In genomic region chr5:113164873-113165441, GRCm38 (mm10) we compare ENCODE assay signal across 8 mouse cellular contexts. TPM values are rescaled to one million over a fixed set of nuclear protein-coding genes. Genes with fewer than 3 reads are reported as not detected.
DNase-seq lines count a peak whose midpoint lies in the region; ATAC-seq and TF ChIP-seq lines count a peak whose summit lies in the region.

No protein-coding gene starts in this region.

- H3K27me3 ChIP-seq in C2C12 (ENCODE audit: control insufficient read depth, insufficient read depth, insufficient read length) = no peaks in the 10 kb centered on the region

- intact Hi-C loops in heart, postnatal 14 days (cut with DNase I) = no loop called here

- ATAC-seq in inflammation-experienced regulatory T-cells, adult 6 months = no peak

- peaks cover 17% of the 10 kb centered on the region for H3K79me2 ChIP-seq in C2C12 (ENCODE audit: control insufficient read depth, insufficient read depth)

- H3K36me3 ChIP-seq in C2C12 (ENCODE audit: control insufficient read depth, insufficient read depth) = no peaks in the 10 kb centered on the region

- DNase-seq in adrenal gland, adult 8-10 months = peak; percentile 91
- DNase-seq in fibroblast of lung, adult 2 months (ENCODE audit: low read depth) = peak; percentile 74
- DNase-seq in heart, postnatal 14 days = peak; percentile 42 to 68
- DNase-seq in large intestine, adult 2 months (ENCODE audit: low read depth, low spot score) = peak; percentile 80
- DNase-seq in lung, postnatal 25 days (ENCODE audit: low spot score) = peak; percentile 85
- peak; percentile 46 for DNase-seq in retina, postnatal 7 days (ENCODE audit: low read depth, low spot score)

- peaks cover 2% of the 10 kb centered on the region for H3K79me3 ChIP-seq in C2C12 (ENCODE audit: low read depth)

- H3K4me3 ChIP-seq in C2C12 (ENCODE audit: insufficient read depth, poor library complexity, severe bottlenecking) = no peak overlapping the region

- 16% methylated on average over 16 of the region's 16 CpGs for WGBS in large intestine, adult 2 months

- TF ChIP-seq CTCF in C2C12 (IDR thresholded peaks at IDR 0.05; ENCODE audit: control insufficient read depth, insufficient read depth, insufficient read length) = no peak

- no peak overlapping the region for H3ac ChIP-seq in C2C12 (ENCODE audit: control insufficient read depth, insufficient read length, low read depth)

TF ChIP-seq in C2C12, 6 proteins besides CTCF, POLR2A, EP300 and RAD21:
- TF ChIP-seq MYOD1 (IDR thresholded peaks at IDR 0.05; ENCODE audit: control insufficient read depth, insufficient read length, low read depth) (peak; percentile 81), FOSL1 (IDR thresholded peaks at IDR 0.05; ENCODE audit: insufficient read depth, low read length, poor library complexity, severe bottlenecking) (no peak), MAX (IDR thresholded peaks at IDR 0.05) (no peak), USF1 (IDR thresholded peaks at IDR 0.05; ENCODE audit: low read depth) (no peak)

RNA-seq across cellular contexts. Expression of gene 2900026A02Rik, which starts 56.1 kb away (rescaled TPM):
- 8.4 TPM for polyA plus RNA-seq in C2C12 (2012; fragmentation: generic; extraction: Trizol)
- 10 to 100 TPM; 13.5 to 20.0 (median 15.7) TPM for total RNA-seq in adrenal gland, adult 8-10 months (2022)
- 10 to 100 TPM; 33.9 to 35.3 TPM for total RNA-seq in heart, postnatal 14 days (2021)
- polyA plus RNA-seq in large intestine, adult 2 months (2012; rRNA removed) = 45.7 and 51.7 TPM in 2 replicates
- 1 to 10 TPM; 1.4 to 3.2 (median 1.4) TPM for polyA plus RNA-seq in inflammation-experienced regulatory T-cells, adult 6 months (2017; shearing (Covaris generic))
